Mouse (Mus musculus): ENCODE measurements around the gene Grin2a. TPM values are rescaled to one million over a fixed set of nuclear protein-coding genes. Genes with fewer than 3 reads are reported as not detected.

The Grin2a gene
- total RNA-seq, 2 experiments from 2014 or later = not detected

- ATAC-seq (replicated peaks; ENCODE audit: low FRiP score, low TSS enrichment, poor library complexity, severe bottlenecking) = no peak
Observed at GRCm38 (mm10) chr16:9768981-9769380, 226.4 kb downstream of the Grin2a start.

DNA sequence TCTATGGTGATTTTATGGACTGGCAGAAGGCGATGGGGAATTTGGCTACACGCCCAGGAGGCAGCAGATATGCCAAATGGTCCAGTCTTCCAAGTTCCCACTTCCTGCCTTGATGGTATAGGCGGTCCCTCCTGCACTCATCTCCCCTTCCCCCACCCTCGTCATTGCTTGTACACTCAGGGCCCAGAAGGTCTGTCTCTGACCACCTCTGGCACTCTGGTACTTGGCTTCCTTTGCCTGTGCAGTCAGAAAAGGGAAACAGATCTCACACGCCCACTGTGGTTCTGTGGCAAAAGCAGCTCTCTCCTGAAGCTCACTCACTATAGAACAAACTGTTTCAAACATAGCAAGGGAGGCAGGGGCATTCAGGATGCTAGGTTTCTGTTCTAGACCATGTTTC lies 227.0 kb downstream of the Grin2a start:
- no peak for ATAC-seq (replicated peaks; ENCODE audit: low FRiP score, low TSS enrichment, poor library complexity, severe bottlenecking)

GRCm38 (mm10) chr16:9767946-9768345 lies 227.4 kb downstream of the Grin2a start:
- no peak for ATAC-seq (replicated peaks; ENCODE audit: low FRiP score, low TSS enrichment, poor library complexity, severe bottlenecking)

DNA sequence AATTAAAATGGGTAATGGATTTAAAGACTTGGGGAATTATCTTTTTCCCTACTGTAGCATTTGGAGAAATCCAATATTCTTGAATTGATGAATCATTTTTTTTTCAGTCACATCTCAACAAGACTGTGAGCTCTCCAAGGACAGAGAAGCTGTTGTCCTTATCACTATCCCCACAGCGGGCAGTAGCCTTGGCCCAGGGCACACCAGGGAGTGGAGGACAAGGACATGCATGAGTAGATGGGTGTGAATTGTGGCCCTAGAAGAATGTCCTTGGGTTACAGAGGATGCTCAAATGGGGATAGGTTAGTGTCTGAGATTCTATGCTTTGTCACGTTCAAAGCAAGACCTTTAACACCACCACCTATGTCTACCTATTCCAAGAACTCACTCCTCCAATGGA lies 231.3 kb downstream of the Grin2a start:
- ATAC-seq (replicated peaks; ENCODE audit: low FRiP score, low TSS enrichment, poor library complexity, severe bottlenecking) = no peak

DNA sequence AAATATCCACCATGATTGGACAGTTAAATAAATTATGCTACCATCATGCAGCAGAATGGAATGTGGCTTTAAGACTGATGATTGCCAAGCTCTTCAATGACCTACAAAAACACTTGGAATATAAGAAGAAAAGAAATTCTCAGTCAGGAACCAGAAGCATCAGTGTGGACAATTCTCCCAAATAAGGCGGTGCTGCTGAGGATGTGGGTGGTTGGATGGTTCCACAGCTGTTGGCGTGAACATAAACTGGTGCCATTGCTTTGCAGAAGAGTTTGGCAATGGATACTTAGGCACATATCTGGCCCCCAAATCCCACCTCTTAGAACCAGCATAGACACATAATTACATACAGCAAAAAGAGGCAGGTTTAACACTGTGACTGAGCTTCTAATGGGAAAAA lies 235.0 kb downstream of the Grin2a start:
- ATAC-seq (replicated peaks; ENCODE audit: low FRiP score, low TSS enrichment, poor library complexity, severe bottlenecking) = no peak

GRCm38 (mm10) chr16:9756849-9757248 lies 238.5 kb downstream of the Grin2a start:
- ATAC-seq (replicated peaks; ENCODE audit: low FRiP score, low TSS enrichment, poor library complexity, severe bottlenecking) = no peak

- ATAC-seq (replicated peaks; ENCODE audit: low FRiP score, low TSS enrichment, poor library complexity, severe bottlenecking) = no peak
Observed at GRCm38 (mm10) chr16:9754061-9754460, 241.3 kb downstream of the Grin2a start.

GRCm38 (mm10) chr16:9753045-9753444 lies 242.3 kb downstream of the Grin2a start:
- no peak for ATAC-seq (replicated peaks; ENCODE audit: low FRiP score, low TSS enrichment, poor library complexity, severe bottlenecking)

- ATAC-seq (replicated peaks; ENCODE audit: low FRiP score, low TSS enrichment, poor library complexity, severe bottlenecking) = no peak
Observed at GRCm38 (mm10) chr16:9752600-9752999, 242.8 kb downstream of the Grin2a start.

GRCm38 (mm10) chr16:9751045-9751569 lies 244.3 kb downstream of the Grin2a start:
- no peak for ATAC-seq (replicated peaks; ENCODE audit: low FRiP score, low TSS enrichment, poor library complexity, severe bottlenecking)

DNA sequence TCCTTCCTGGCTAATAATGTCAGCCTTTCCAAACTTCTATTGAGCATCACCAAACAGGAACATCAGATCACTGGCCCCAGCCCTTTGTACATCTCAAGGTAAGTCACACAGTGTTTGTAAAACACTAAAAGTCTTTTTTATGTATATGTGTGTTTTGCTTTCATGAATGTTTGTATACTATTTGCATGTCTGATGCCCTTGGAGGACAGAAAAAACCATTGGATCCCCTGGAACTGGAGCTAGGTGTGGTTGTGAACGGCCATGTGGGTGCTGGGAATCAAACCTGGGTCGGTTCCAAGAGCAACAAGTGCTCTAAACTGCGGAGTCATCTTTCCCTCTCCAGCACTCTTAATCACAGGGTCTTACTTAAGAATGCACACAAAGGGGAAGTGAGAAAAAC lies 245.7 kb downstream of the Grin2a start:
- no peak for ATAC-seq (replicated peaks; ENCODE audit: low FRiP score, low TSS enrichment, poor library complexity, severe bottlenecking)

GRCm38 (mm10) chr16:9742443-9742842 lies 252.9 kb downstream of the Grin2a start:
- no peak for ATAC-seq (replicated peaks; ENCODE audit: low FRiP score, low TSS enrichment, poor library complexity, severe bottlenecking)

- no peak for ATAC-seq (replicated peaks; ENCODE audit: low FRiP score, low TSS enrichment, poor library complexity, severe bottlenecking)
Observed at GRCm38 (mm10) chr16:9738679-9739078, 256.7 kb downstream of the Grin2a start.

- no peak for ATAC-seq (replicated peaks; ENCODE audit: low FRiP score, low TSS enrichment, poor library complexity, severe bottlenecking)
Observed at GRCm38 (mm10) chr16:9737131-9737530, 258.2 kb downstream of the Grin2a start.

DNA sequence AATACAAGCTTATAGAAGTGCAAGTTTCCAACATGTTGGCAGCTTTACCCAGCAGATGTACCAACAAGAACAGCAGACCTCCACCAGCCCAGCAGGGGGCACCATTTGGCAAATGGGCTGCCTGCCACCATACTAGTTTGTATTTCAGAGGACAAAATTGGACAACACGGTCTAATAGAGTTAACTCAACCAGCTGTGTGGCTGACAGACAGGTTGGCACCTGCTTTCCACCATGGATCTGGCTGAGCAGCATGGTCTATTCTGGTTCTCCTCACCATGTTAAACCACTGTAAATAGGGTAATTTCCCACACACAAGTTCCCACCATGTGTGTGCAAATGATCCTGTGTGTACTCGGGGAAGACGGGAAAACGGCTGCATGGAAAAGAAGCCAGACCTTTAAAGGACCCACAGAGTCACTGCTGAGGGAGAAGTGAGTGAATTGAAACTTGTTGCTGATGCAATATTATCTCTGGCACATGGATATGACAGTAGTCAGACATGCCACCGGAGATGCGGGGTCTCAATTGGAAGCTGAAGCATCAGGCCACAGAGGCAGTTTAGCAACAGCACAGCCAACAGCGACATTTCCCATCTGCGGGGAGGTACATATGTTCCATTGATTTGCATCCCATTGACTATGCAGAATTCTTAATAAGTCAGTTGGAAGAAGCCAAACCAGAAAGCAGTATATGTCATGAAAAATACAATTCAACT lies 259.8 kb downstream of the Grin2a start:
- ATAC-seq (replicated peaks; ENCODE audit: low FRiP score, low TSS enrichment, poor library complexity, severe bottlenecking) = no peak

GRCm38 (mm10) chr16:9727603-9728002 lies 267.8 kb downstream of the Grin2a start:
- ATAC-seq (replicated peaks; ENCODE audit: low FRiP score, low TSS enrichment, poor library complexity, severe bottlenecking) = no peak

- no peak for ATAC-seq (replicated peaks; ENCODE audit: low FRiP score, low TSS enrichment, poor library complexity, severe bottlenecking)
Observed at GRCm38 (mm10) chr16:9725578-9726113, 269.7 kb downstream of the Grin2a start.

GRCm38 (mm10) chr16:9711398-9711797 lies 284.0 kb downstream of the Grin2a start:
- no peak for ATAC-seq (replicated peaks; ENCODE audit: low FRiP score, low TSS enrichment, poor library complexity, severe bottlenecking)

- ATAC-seq (replicated peaks; ENCODE audit: low FRiP score, low TSS enrichment, poor library complexity, severe bottlenecking) = no peak
Observed at GRCm38 (mm10) chr16:9709921-9710320, 285.4 kb downstream of the Grin2a start.

DNA sequence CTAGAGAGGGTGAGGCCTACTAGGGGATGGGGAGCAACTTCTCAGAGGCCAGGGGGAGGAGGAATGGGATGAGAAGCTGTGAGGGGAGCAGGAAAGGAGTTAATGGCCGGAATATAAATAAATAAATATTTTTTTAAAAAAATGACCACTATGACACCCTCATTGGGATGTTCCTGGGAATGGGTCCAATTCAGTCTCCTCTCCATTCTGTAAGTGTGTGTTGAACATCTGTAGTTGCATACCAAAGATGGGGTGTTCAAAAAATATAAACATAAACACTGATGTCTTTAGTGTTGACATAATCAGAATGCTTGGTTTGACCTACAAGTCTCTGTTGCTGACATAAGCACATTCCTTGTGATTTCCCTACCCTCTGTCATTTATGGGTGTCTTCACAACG lies 298.2 kb downstream of the Grin2a start:
- no peak for ATAC-seq (replicated peaks; ENCODE audit: low FRiP score, low TSS enrichment, poor library complexity, severe bottlenecking)

- ATAC-seq (replicated peaks; ENCODE audit: low FRiP score, low TSS enrichment, poor library complexity, severe bottlenecking) = no peak
Observed at GRCm38 (mm10) chr16:9694081-9694480, 301.3 kb downstream of the Grin2a start.

Measured in megakaryocyte-erythroid progenitor cell, adult 5-6 weeks (primary cell).